Mouse (Mus musculus): ENCODE measurements around the gene Spa17. TPM values are rescaled to one million over a fixed set of nuclear protein-coding genes. Genes with fewer than 3 reads are reported as not detected.

Spa17 gene
- polyA plus RNA-seq (2016; fragmentation: Nextera tagmentation; extraction: Ambion mirVana) = 18.9 and 21.2 TPM in 2 replicates

GRCm38 (mm10) chr9:37613182-37613910, at the start of gene Spa17:
Gene Spa17 (minus strand): TSS chr9:37613722.
- no peaks in the 10 kb centered on the region for H3K27me3 ChIP-seq
- peak; percentile 96 for ATAC-seq (ENCODE audit: low FRiP score)
- H3K36me3 ChIP-seq (replicated peaks) = no peaks in the 10 kb centered on the region
- H3K9ac ChIP-seq = peak within 1 kb of the TSS; percentile 63
- WGBS = under 1% methylated on average over 45 of the region's 45 CpGs
- peak within 1 kb of the TSS; percentile 57 for H3K4me3 ChIP-seq (replicated peaks)
- H3K4me1 ChIP-seq = peaks cover 9% of the 10 kb centered on the region
- H3K27ac ChIP-seq = peak within 1 kb of the TSS; percentile 76
- no peaks in the 10 kb centered on the region for H3K9me3 ChIP-seq
- H3K4me2 ChIP-seq = peak within 1 kb of the TSS; percentile 61

GRCm38 (mm10) chr9:37663210-37663609, 49.7 kb upstream of the Spa17 start:
- Histone ChIP-seq H3K9me3 (no peaks in the 10 kb centered on the region), H3K27me3 (no peaks in the 10 kb centered on the region), H3K4me3 (replicated peaks) (no peak overlapping the region), H3K9ac (no peak overlapping the region), H3K4me2 (no peak overlapping the region), H3K36me3 (replicated peaks) (no peaks in the 10 kb centered on the region), H3K4me1 (no peaks in the 10 kb centered on the region), H3K27ac (no peak overlapping the region)
- 83% methylated on average over 1 of the region's 1 CpGs for WGBS
- no peak for ATAC-seq (ENCODE audit: low FRiP score)

- Histone ChIP-seq H3K9me3 (no peaks in the 10 kb centered on the region), H3K27ac (no peak overlapping the region), H3K4me1 (peaks cover 13% of the 10 kb centered on the region), H3K27me3 (no peaks in the 10 kb centered on the region), H3K4me2 (no peak overlapping the region), H3K36me3 (replicated peaks) (no peaks in the 10 kb centered on the region), H3K9ac (no peak overlapping the region), H3K4me3 (replicated peaks) (no peak overlapping the region)
- 84% methylated on average over 6 of the region's 6 CpGs for WGBS
- no peak for ATAC-seq (ENCODE audit: low FRiP score)
Observed at GRCm38 (mm10) chr9:37659413-37659812, 45.9 kb upstream of the Spa17 start.

GRCm38 (mm10) chr9:37656931-37657481, 43.5 kb upstream of the Spa17 start, which contains the start of gene Tbrg1:
Gene Tbrg1 (minus strand): TSS chr9:37657312.
- ATAC-seq (ENCODE audit: low FRiP score) = peak; percentile 90
- Histone ChIP-seq H3K4me2 (peak within 1 kb of the TSS; percentile 69), H3K27ac (peak within 1 kb of the TSS; percentile 65), H3K27me3 (no peaks in the 10 kb centered on the region), H3K9ac (peak within 1 kb of the TSS; percentile 81), H3K4me3 (replicated peaks) (peak within 1 kb of the TSS; percentile 72), H3K4me1 (peaks cover 13% of the 10 kb centered on the region), H3K9me3 (no peaks in the 10 kb centered on the region), H3K36me3 (replicated peaks) (peaks cover 23% of the 10 kb centered on the region)
- under 1% methylated on average over 36 of the region's 36 CpGs for WGBS

GRCm38 (mm10) chr9:37656439-37656881, 42.9 kb upstream of the Spa17 start:
- no peaks in the 10 kb centered on the region for H3K9me3 ChIP-seq
- peak overlapping the region; percentile 69 for H3K4me2 ChIP-seq
- whole genome bisulfite sequencing = 4% methylated on average over 10 of the region's 10 CpGs
- H3K27me3 ChIP-seq = no peaks in the 10 kb centered on the region
- peaks cover 13% of the 10 kb centered on the region for H3K4me1 ChIP-seq
- peak; percentile 45; the same call in 1 of the 2 replicates for ATAC-seq (ENCODE audit: low FRiP score)
- H3K36me3 ChIP-seq (replicated peaks) = peaks cover 26% of the 10 kb centered on the region
- peak overlapping the region; percentile 81 for H3K9ac ChIP-seq
- H3K4me3 ChIP-seq (replicated peaks) = peak overlapping the region; percentile 72
- peak overlapping the region; percentile 65; the same call in 1 of the 2 replicates for H3K27ac ChIP-seq

GRCm38 (mm10) chr9:37655961-37656360, 42.4 kb upstream of the Spa17 start:
- 76% methylated on average over 8 of the region's 8 CpGs for WGBS
- H3K4me2 ChIP-seq = peak overlapping the region; percentile 69
- H3K4me1 ChIP-seq = peaks cover 13% of the 10 kb centered on the region
- peak overlapping the region; percentile 81; the same call in 1 of the 2 replicates for H3K9ac ChIP-seq
- no peaks in the 10 kb centered on the region for H3K27me3 ChIP-seq
- ATAC-seq (ENCODE audit: low FRiP score) = no peak
- H3K36me3 ChIP-seq (replicated peaks) = peaks cover 31% of the 10 kb centered on the region
- H3K27ac ChIP-seq = no peak overlapping the region
- H3K4me3 ChIP-seq (replicated peaks) = peak overlapping the region; percentile 72
- no peaks in the 10 kb centered on the region for H3K9me3 ChIP-seq

GRCm38 (mm10) chr9:37653836-37654235, 40.3 kb upstream of the Spa17 start:
- Histone ChIP-seq H3K4me1 (peaks cover 13% of the 10 kb centered on the region), H3K36me3 (replicated peaks) (peaks cover 51% of the 10 kb centered on the region), H3K27ac (no peak overlapping the region), H3K4me3 (replicated peaks) (no peak overlapping the region), H3K4me2 (no peak overlapping the region), H3K9me3 (no peaks in the 10 kb centered on the region), H3K9ac (no peak overlapping the region), H3K27me3 (no peaks in the 10 kb centered on the region)
- 89% methylated on average over 5 of the region's 5 CpGs for WGBS
- no peak for ATAC-seq (ENCODE audit: low FRiP score)

GRCm38 (mm10) chr9:37650639-37651038, 37.1 kb upstream of the Spa17 start:
- no peaks in the 10 kb centered on the region for H3K27me3 ChIP-seq
- peaks cover under 1% of the 10 kb centered on the region; the same call in 1 of the 2 replicates for H3K4me1 ChIP-seq
- 96% methylated on average over 5 of the region's 5 CpGs for WGBS
- H3K9ac ChIP-seq = no peak overlapping the region
- H3K27ac ChIP-seq = no peak overlapping the region
- H3K9me3 ChIP-seq = no peaks in the 10 kb centered on the region
- H3K36me3 ChIP-seq (replicated peaks) = peaks cover 66% of the 10 kb centered on the region
- ATAC-seq (ENCODE audit: low FRiP score) = no peak
- no peak overlapping the region for H3K4me2 ChIP-seq
- H3K4me3 ChIP-seq (replicated peaks) = no peak overlapping the region

GRCm38 (mm10) chr9:37646246-37646645, 32.7 kb upstream of the Spa17 start:
- no peak for ATAC-seq (ENCODE audit: low FRiP score)
- WGBS = 84% methylated on average over 3 of the region's 3 CpGs
- no peak overlapping the region for H3K27ac ChIP-seq
- no peaks in the 10 kb centered on the region for H3K27me3 ChIP-seq
- H3K4me2 ChIP-seq = no peak overlapping the region
- H3K4me3 ChIP-seq (replicated peaks) = no peak overlapping the region
- H3K36me3 ChIP-seq (replicated peaks) = peaks cover 39% of the 10 kb centered on the region
- H3K4me1 ChIP-seq = no peaks in the 10 kb centered on the region
- H3K9me3 ChIP-seq = no peaks in the 10 kb centered on the region
- no peak overlapping the region for H3K9ac ChIP-seq

GRCm38 (mm10) chr9:37638721-37639120, 25.2 kb upstream of the Spa17 start:
- no peak for ATAC-seq (ENCODE audit: low FRiP score)
- WGBS = 85% methylated on average over 3 of the region's 3 CpGs
- no peak overlapping the region for H3K4me3 ChIP-seq (replicated peaks)
- H3K27me3 ChIP-seq = no peaks in the 10 kb centered on the region
- H3K36me3 ChIP-seq (replicated peaks) = no peaks in the 10 kb centered on the region
- H3K9me3 ChIP-seq = no peaks in the 10 kb centered on the region
- no peak overlapping the region for H3K4me2 ChIP-seq
- H3K4me1 ChIP-seq = no peaks in the 10 kb centered on the region
- H3K9ac ChIP-seq = no peak overlapping the region
- no peak overlapping the region for H3K27ac ChIP-seq

GRCm38 (mm10) chr9:37636800-37637542, 23.4 kb upstream of the Spa17 start:
- no peak for ATAC-seq (ENCODE audit: low FRiP score)
- no peaks in the 10 kb centered on the region for H3K4me1 ChIP-seq
- H3K36me3 ChIP-seq (replicated peaks) = no peaks in the 10 kb centered on the region
- 71% methylated on average over 6 of the region's 6 CpGs for WGBS
- no peak overlapping the region for H3K27ac ChIP-seq
- no peak overlapping the region for H3K4me2 ChIP-seq
- H3K27me3 ChIP-seq = no peaks in the 10 kb centered on the region
- H3K4me3 ChIP-seq (replicated peaks) = no peak overlapping the region
- no peak overlapping the region for H3K9ac ChIP-seq
- no peaks in the 10 kb centered on the region for H3K9me3 ChIP-seq

GRCm38 (mm10) chr9:37636335-37636734, 22.8 kb upstream of the Spa17 start:
- H3K27me3 ChIP-seq = no peaks in the 10 kb centered on the region
- H3K4me1 ChIP-seq = no peaks in the 10 kb centered on the region
- WGBS = 15% methylated on average over 7 of the region's 7 CpGs
- H3K27ac ChIP-seq = no peak overlapping the region
- no peak overlapping the region for H3K4me2 ChIP-seq
- H3K36me3 ChIP-seq (replicated peaks) = no peaks in the 10 kb centered on the region
- H3K9me3 ChIP-seq = no peaks in the 10 kb centered on the region
- H3K9ac ChIP-seq = no peak overlapping the region
- ATAC-seq (ENCODE audit: low FRiP score) = peak; percentile 53; the same call in 1 of the 2 replicates
- no peak overlapping the region for H3K4me3 ChIP-seq (replicated peaks)

Measured in forebrain, embryonic 12.5 days (tissue).